Mouse (Mus musculus) ES-E14 (cell line): ENCODE data around the gene Vim. TPM values are rescaled to one million over a fixed set of nuclear protein-coding genes. Genes with fewer than 3 reads are reported as not detected.

ENCODE experiments used
- DNase-seq: peaks from one replicate; pipeline ENCODE4 v3.0.0-alpha.2; 2013; ENCODE audit warnings: low read depth, low spot score
- H3K27ac ChIP-seq: 2 replicates; pipeline ENCODE4 v1.5.1; 2012; ENCODE audit warnings: low read depth, mild to moderate bottlenecking, low read length, moderate library complexity, mixed read lengths; ENCODE audit not compliant: poor library complexity, insufficient read depth, severe bottlenecking
- H3K36me3 ChIP-seq: 2 replicates; pipeline ENCODE4 v1.6.1; 2012; ENCODE audit warnings: mild to moderate bottlenecking, low read length, moderate library complexity, mixed read lengths; ENCODE audit not compliant: control insufficient read depth, poor library complexity, insufficient read depth, severe bottlenecking
- H3K4me1 ChIP-seq, 2 experiments: fragments of 150-350 bp in 1 of 2; sonication (generic) in 1 of 2; 2 replicates each; pipeline ENCODE4 v1.6.1; 2012; ENCODE audit warnings: low read length in 2 of 2, mild to moderate bottlenecking in 1 of 2, mixed read lengths in 1 of 2; ENCODE audit not compliant: control insufficient read depth in 2 of 2, insufficient read depth in 2 of 2, poor library complexity in 1 of 2
- H3K4me3 ChIP-seq, 2 experiments: fragments of 150-350 bp in 1 of 2; sonication (generic) in 1 of 2; 2 replicates each; pipeline ENCODE4 v1.5.1; 2012; ENCODE audit warnings: low read length in 2 of 2, low read depth in 1 of 2, mild to moderate bottlenecking in 1 of 2, mixed read lengths in 1 of 2; ENCODE audit not compliant: insufficient read depth in 1 of 2, poor library complexity in 1 of 2, severe bottlenecking in 1 of 2
- H3K9ac ChIP-seq: 2 replicates; pipeline ENCODE4 v1.6.1; 2012; ENCODE audit warnings: low read depth, mild to moderate bottlenecking, low read length, mixed read lengths; ENCODE audit not compliant: poor library complexity, insufficient read depth, severe bottlenecking
- H3K9me3 ChIP-seq: fragments of 150-350 bp; sonication (generic); 2 replicates; pipeline ENCODE4 v1.6.1; 2012; ENCODE audit warnings: low read depth, mild to moderate bottlenecking, low read length; ENCODE audit not compliant: control insufficient read depth, insufficient read depth
- CHD2 ChIP-seq: IDR thresholded peaks from 2 replicates; pipeline ENCODE4 v1.6.1; 2014; ENCODE audit warnings: mild to moderate bottlenecking, low read depth, low read length, inconsistent platforms
- HCFC1 ChIP-seq: IDR thresholded peaks from 2 replicates; pipeline ENCODE4 v1.6.1; 2012; ENCODE audit warnings: low read length, inconsistent platforms, borderline replicate concordance; ENCODE audit not compliant: insufficient read depth
- MAFK ChIP-seq: IDR thresholded peaks from 2 replicates; pipeline ENCODE4 v1.6.1; 2014; ENCODE audit warnings: mild to moderate bottlenecking, low read depth, low read length, inconsistent platforms; ENCODE audit not compliant: insufficient read depth
- ZC3H11A ChIP-seq: IDR thresholded peaks from 2 replicates; pipeline ENCODE4 v1.6.1; 2012; ENCODE audit warnings: low read depth, mild to moderate bottlenecking, inconsistent platforms, low read length, borderline replicate concordance
- ZNF384 ChIP-seq: IDR thresholded peaks from 2 replicates; pipeline ENCODE4 v1.6.1; 2012; ENCODE audit warnings: low read depth, low read length, inconsistent platforms
- in situ Hi-C, 2 experiments: fragments of 600-800 bp; cut with MboI; formaldehyde crosslinking; loops; one replicate each; pipeline ENCODE4 v1.15.1; 2025; ENCODE audit warnings: low sequenced_read_pairs in 2 of 2, inconsistent platforms in 1 of 2; ENCODE audit not compliant: unreplicated experiment in 2 of 2
- total RNA-seq: library from RNA; depleted of rRNA; stranded (reverse); fragments of 300-350 nt; gene quantifications from 2 replicates; pipeline ENCODE4 v1.2.3, GENCODE M21; 2012

Vim gene
- total RNA-seq, 1 experiment, result 1,315 TPM

GRCm38 (mm10) chr2:13530639-13531038 is 43.1 kb upstream of the Vim start:
- Histone ChIP-seq H3K4me1 (no peaks in the 10 kb centered on the region), H3K9me3 (no peaks in the 10 kb centered on the region), H3K36me3 (no peaks in the 10 kb centered on the region), H3K9ac (no peak overlapping the region), H3K4me3 (no peak overlapping the region), H3K27ac (no peak overlapping the region)
- DNase-seq, result no peak
- in situ Hi-C loops, result no loop called here
- TF ChIP-seq CHD2 (no peak), MAFK (no peak), HCFC1 (no peak), ZC3H11A (no peak), ZNF384 (no peak)

GRCm38 (mm10) chr2:13536747-13537146 is 37.0 kb upstream of the Vim start:
- Histone ChIP-seq H3K36me3 (no peaks in the 10 kb centered on the region), H3K27ac (no peak overlapping the region), H3K4me1 (no peaks in the 10 kb centered on the region), H3K9ac (no peak overlapping the region), H3K4me3 (no peak overlapping the region), H3K9me3 (no peaks in the 10 kb centered on the region)
- TF ChIP-seq CHD2, result no peak
- in situ Hi-C loops, result no loop called here
- DNase-seq, result no peak

- peak; percentile 29 for DNase-seq
- TF ChIP-seq CHD2 (no peak), HCFC1 (no peak), ZC3H11A (no peak), MAFK (no peak), ZNF384 (no peak)
- in situ Hi-C loops, result no loop called here
- no peak overlapping the region for H3K9ac ChIP-seq
- no peaks in the 10 kb centered on the region for H3K4me1 ChIP-seq
- no peaks in the 10 kb centered on the region for H3K9me3 ChIP-seq
- no peak overlapping the region for H3K4me3 ChIP-seq
- H3K27ac ChIP-seq, result no peak overlapping the region
- no peaks in the 10 kb centered on the region for H3K36me3 ChIP-seq
Measured at GRCm38 (mm10) chr2:13537733-13538132, 36.0 kb upstream of the Vim start.

GRCm38 (mm10) chr2:13538258-13538657 is 35.5 kb upstream of the Vim start:
- Histone ChIP-seq H3K27ac (no peak overlapping the region), H3K36me3 (no peaks in the 10 kb centered on the region), H3K4me1 (no peaks in the 10 kb centered on the region), H3K9ac (no peak overlapping the region), H3K4me3 (no peak overlapping the region), H3K9me3 (no peaks in the 10 kb centered on the region)
- no peak for TF ChIP-seq MAFK
- no peak for TF ChIP-seq HCFC1
- no peak for TF ChIP-seq ZC3H11A
- TF ChIP-seq ZNF384, result no peak
- no peak for TF ChIP-seq CHD2
- no peak for DNase-seq
- in situ Hi-C loops, result no loop called here

GRCm38 (mm10) chr2:13538704-13539377 is 34.9 kb upstream of the Vim start:
- Histone ChIP-seq H3K9me3 (no peaks in the 10 kb centered on the region), H3K9ac (no peak overlapping the region), H3K27ac (no peak overlapping the region), H3K4me1 (no peaks in the 10 kb centered on the region), H3K36me3 (no peaks in the 10 kb centered on the region), H3K4me3 (no peak overlapping the region)
- TF ChIP-seq ZC3H11A (no peak), MAFK (no peak), ZNF384 (no peak), CHD2 (no peak), HCFC1 (no peak)
- no peak for DNase-seq
- in situ Hi-C loops, result no loop called here
